Mouse (Mus musculus): ENCODE data around the gene Il17rd.

Il17rd gene

DNA sequence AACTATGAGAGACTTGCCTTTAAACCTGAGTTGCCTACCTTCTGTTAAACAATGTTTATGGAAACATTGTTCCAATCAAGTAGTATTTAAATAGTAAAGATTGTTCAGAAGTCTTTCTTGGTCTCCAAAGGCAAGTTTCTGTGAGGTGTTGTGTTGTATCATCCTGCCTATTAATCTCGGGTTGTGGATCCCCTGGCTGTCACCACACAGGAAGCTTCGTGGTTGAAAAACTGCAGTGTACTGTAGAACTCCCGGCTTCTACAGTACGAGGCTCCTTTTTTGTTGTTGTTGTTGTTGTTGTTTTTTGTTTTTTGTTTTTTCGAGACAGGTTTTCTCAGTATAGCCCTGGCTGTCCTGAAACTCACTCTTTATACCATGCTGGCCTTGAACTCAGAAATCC is 46.7 kb downstream of the Il17rd start:
- DNase-seq (ENCODE audit: low read depth, low spot score): no peak

DNA sequence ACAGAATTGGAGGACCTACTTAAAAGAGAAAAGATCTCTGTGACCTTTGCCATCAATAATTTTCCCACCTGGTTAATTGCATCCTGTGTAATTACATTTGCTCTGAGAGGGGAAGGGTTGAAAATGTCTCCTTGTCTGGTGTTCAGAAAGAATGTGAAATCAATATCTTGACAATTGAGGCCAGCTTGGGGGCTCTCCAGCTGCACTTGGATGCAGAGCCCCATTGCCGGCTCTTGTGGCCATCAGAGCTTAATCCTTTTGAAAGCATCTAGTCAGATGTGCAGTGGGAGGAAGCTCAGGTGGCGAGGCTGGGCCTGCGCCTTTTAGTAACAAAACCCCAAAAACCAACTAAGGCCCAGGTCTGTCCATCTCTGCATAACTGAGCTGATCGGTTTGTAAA is 47.3 kb downstream of the Il17rd start:
- no peak for DNase-seq (ENCODE audit: low read depth, low spot score)

DNA sequence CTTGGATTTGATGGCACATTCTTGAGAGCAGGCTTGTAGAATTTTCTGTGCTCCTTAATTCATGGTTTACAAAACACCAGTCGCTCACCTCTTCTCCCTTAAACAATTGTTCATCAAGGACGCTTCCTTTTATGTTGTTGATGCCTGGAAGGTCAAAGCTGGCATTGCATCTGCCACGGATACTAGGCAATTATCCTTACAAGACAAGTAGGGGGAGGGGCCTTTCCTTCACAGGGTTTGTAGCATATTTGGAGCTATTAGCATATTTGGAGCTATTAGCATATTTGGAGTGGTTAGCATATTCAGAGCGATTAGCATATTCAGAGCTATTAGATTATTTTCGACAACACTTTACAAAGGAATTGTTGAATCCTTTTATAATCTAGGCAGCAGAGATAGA is 55.5 kb downstream of the Il17rd start:
- DNase-seq (ENCODE audit: low read depth, low spot score): peak; percentile 91

DNA sequence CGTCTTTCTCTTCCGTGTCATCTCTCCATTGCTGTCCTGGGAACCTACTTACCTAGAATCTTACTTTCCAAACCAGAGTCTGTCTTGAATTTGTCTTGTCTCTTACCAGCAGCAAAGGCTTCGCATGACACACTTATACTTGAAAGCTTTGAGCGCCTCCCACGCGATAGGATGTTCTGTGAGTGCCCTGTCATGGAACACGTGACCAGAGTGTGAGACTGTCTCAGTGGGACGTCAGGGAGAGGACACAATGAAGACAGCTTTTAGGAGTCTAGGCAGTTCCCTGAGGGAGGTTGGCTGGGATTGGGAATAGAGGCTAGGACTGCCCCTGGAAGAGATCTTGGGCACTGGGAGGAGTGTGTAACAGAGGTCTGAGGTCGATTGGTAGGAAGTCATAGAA is 57.4 kb downstream of the Il17rd start:
- DNase-seq (ENCODE audit: low read depth, low spot score): peak; percentile 83

DNA sequence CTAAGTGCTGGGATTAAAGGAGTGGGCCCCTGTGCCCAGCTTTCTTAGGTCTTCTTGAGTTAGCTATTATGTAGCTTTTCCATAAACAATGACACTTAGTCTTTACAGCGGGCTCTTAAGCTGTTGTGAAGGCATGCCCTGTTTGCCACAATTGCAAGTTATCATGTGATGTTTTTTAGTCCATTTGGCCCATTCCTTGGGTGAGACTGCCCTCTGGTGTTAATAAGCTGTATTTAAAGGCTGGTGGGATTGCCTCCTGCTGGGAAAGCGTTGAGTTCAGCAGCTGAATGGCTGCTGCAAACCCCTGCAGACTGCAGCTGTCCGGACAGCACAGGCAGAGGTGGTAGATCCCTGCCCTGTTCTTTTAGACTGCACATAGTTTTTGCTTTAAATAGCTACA is 58.0 kb downstream of the Il17rd start:
- DNase-seq (ENCODE audit: low read depth, low spot score): peak; percentile 86

DNA sequence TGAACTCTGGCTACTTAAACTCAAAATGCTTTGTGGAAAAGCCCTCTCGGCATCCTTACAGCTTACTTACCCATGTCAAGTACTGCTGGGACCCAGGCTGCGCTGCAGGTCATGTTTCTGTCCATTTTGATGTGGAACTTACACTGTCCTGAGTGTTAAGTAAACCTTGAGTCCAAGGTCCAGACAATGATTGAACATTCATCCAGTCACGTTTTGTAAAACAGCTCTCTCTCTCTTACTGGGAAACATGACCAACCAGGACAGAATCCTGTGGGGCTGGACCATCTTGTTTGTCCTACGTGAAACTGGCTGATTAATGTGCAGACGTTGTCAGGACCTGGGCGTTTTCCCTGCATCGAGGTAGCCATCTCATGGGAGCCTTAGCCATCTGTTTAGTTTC is 63.0 kb downstream of the Il17rd start:
- DNase-seq (ENCODE audit: low read depth, low spot score): no peak

DNA sequence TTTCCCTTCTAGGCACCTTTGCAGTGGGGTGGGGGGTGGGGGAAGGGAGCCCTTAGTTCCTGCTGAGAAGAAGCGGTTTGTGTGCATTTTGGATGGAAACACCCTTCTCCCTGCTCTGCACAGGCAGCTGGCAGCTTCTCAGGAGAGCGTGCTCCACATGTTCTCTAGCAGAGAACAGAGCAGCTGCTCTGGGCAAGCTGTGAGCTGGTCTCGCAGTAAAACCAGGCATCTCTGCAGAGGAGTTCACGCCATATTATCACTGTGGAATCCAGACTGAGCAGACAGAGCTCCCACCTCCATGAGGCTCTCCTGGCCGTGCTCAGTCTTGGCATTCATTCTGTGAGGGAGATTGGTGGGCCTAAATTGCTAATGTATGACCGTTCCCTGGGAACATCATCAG is 64.0 kb downstream of the Il17rd start:
- DNase-seq (ENCODE audit: low read depth, low spot score): no peak

DNA sequence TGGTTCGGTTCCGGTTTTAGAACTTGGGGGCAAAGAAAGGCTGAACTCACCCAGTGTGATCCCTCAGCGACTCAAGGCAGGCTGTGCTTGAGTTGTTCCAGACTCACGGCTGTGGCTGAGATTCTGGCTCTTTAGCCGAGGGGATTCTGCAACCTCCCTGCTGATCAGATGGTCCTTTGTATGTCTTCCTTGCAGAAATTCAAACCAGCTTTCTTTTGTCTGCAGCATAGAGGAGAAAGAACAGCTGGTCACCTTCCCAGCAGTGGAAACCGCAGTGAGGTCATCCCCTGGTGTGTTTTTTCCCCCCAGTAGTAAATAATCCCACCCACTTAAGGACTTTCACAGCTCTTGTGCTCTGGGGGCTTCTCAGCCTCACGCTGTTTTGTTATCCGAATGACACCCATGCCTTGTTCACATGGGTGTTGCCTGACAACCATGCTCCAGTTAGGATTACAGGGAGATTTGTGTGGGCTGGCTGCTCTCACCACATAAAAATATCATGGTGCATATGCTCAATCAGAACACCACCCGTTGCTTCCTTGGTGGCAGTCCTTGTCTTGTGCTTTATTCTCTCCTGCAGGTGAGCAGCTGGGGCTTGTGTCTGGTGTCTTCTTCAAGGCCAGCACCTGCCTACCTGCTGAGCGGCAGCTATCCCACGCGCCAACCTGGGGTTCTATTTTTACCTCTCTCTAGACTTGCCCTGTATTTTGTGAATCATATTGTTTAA is 67.2 kb downstream of the Il17rd start:
- peak; percentile 40 for DNase-seq (ENCODE audit: low read depth, low spot score)

DNA sequence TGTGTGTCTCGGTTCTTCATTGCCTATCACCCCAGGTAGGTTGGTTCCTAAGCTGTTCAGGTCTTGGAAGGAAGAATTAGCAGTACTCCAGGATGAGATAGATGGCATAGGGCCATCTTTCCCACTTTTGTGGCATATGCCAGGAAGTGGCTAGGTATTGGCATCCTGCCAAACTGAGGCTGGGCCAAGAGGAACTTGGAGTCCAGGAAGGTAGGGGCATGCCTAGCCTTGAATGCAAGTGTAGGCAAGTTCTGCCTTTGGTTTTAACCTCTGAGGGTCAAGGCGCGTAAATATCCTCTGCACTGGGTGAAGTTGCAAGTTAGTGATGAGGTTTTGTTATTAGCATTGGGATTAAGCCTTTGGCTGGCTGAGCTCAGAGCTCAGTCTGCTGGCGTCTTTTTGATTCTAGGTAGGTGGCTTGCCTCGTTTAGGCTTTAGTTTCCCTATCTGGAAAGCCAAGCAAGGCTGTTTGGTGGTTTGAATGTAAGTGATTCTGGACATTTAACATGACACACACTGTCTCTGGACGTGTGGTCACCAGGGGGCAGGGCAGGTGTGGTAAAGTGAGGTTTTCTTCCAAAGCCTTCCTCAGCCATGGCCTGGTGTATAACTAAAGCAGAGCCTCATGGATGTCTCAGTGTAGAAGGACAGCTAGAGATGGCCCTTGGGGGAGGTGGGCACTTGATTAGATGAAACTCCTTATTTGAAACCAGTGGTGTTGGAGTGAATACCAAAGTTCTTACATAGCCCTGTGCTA is 70.2 kb downstream of the Il17rd start:
- no peak for DNase-seq (ENCODE audit: low read depth, low spot score)

DNA sequence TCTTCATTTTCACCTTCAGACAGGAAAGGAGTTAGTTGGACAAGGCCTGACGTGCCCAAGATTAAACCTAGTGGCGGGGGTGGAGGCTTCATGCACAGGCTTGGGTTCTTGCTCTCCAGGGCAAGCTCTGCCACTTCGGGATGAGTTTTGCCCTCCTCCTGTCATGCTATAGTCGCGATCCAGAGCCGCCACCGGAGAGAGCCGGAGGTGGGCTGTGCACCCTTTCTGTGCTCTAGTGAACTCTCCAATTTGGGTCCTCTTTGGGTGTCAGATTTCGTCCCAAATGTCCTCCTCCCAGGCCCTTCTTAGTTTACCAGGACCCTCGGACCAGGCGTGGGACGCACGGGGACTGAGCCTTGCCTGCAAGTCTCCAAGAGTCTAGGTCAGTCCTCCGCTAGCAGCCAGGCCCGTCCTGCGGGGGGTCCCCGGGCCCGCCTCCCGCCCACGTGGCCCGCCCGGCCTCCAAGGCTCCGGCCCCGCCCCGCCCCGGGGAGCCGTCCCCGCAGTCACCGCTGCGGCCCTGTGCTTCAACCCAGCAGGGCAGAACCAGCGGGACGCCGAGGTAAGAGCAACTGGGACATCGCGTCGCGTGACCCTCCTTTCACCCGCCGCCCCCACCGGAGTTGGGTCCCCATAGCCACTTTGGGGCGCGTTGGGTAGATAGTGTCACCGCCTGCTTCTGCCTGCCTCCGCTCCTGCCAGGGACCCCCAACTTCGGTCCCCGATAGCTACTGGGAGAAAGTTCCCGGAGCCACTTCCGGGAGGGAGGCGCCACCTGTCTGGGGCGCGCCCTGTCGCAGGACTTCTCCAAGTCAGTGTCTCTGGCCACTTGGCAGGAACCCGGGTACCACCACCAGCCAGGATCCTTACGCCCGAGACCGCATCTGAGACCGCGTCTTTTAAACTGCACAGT is 75.9 kb downstream of the Il17rd start, which contains the start of gene Arhgef3:
TSS of gene Arhgef3 (plus strand) at position 538 of the 913 bp plus-strand sequence.
- peak; percentile 40 for DNase-seq (ENCODE audit: low read depth, low spot score)

DNA sequence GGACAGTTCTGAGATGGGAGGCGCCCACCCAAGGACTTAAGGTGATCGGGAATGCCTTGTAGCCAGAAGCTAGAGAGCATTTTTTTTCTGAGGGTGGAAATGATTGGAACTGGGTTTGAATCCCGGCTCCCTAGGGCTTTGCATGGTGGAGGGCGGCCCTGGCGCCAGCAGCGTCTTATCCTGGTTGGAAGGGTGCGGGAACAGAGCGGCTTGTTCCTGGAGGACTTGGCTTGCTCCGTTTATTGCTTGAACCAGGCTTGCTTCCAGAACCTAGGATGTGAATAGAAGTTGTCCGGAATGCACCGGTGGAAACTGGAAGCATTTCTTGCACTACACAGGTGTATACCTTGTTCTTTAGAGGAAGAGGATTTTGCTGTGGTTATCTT is 76.5 kb downstream of the Il17rd start:
- no peak for DNase-seq (ENCODE audit: low read depth, low spot score)

DNA sequence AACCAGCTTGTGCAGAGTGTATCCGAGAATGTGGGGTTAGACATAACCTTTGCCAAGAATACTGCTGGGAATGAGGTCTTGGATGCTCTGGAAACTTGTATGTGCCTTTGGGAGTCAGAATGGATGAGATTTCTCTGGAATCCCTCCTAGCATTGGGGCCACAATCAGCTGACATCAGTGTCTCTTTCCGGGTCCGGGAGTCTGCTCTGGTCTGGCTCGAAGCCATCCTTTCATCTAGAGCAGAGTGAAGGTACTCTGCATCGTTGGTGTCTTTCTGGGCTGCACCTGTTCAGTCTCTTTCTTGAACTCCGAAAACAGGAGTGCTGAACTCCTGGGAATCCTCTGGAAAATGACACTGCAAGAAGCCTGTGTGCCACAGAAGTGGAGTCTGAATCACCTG is 77.2 kb downstream of the Il17rd start:
- DNase-seq (ENCODE audit: low read depth, low spot score): no peak

DNA sequence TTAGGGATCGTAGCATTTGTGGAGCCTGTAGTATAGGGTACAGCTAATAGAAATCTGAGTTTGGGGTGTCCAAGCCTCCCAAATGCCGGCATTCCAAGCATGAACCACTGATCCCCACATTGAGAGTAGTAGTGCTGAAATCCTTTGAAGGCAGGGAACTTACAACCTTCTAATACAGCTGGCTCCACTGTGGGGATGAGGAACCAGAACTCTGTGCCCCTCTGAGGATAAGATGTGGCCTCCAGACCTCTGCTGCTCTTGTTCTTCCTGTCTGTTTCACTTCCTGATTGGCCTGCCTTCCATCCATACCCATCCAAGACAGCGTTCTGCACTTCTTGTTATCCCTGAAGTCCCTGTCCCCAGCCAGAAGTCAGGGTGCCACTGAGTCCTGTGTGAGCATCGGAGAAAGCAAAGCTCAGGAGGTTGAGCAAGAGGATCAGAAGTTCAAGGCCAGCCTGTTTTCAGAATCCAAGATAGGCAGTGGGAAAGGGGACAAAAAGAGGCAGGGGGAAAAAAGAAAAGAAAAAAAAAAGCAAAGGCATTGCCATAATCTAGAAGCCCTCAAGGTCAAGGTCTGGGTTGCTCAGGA is 77.9 kb downstream of the Il17rd start:
- DNase-seq (ENCODE audit: low read depth, low spot score): no peak

DNA sequence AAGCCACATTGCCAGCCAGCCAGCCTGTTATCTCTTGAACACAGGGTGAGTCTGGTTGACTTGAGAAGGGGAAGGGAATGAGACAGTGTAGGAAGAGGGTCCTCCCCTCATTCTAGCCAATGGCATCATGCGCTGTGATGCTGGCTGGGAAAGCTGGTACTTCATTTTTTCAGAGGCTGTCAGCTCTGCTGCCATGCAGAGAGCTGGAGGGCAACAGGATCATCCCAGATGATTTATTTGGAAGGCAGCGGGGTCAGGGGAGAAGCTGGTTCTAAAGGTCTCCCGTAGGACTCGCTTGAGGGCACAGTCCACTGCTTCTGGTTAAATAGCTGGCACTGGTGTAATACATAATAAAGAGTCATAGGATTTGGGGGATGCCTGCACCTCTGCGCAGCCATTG is 79.8 kb downstream of the Il17rd start:
- DNase-seq (ENCODE audit: low read depth, low spot score): no peak

DNA sequence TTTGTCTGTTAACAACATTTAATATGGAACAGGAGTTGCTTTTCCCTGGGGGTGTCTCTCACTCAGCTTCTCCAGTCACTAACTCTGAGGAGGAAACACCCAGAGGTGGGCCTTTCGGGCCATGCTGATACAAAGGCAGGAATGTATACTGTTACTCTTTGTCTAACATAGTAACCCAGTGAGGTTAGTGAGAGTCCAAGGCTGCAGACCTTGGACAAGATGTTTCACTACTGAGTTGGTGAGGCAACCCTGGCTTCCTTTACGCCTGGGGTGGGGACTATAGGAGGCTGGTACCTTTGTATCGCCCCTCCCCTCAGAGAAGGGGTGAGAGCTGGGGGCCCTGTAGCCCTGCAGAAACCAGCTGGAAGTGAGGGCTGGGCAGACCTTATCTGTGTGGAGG is 83.9 kb downstream of the Il17rd start:
- no peak for DNase-seq (ENCODE audit: low read depth, low spot score)

DNA sequence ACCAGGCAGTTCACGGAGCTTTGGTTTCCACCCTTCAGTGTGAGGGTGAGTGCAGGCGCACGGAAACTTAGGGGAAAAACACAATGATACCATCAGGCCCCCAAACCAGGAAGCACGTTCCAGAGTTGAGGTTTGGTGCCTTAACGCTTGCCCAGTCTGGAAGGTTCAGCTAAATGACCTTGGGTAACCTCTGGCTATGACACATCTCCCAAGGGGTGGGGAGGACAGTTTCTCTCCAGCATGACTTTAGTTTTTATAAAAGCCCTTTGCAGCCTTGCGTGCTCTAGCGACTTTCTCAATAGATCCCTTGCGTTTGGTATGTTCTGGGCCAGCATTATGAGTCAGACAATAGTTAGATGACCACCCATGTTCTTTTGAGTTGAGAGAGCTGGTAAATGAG is 84.8 kb downstream of the Il17rd start:
- no peak for DNase-seq (ENCODE audit: low read depth, low spot score)

DNA sequence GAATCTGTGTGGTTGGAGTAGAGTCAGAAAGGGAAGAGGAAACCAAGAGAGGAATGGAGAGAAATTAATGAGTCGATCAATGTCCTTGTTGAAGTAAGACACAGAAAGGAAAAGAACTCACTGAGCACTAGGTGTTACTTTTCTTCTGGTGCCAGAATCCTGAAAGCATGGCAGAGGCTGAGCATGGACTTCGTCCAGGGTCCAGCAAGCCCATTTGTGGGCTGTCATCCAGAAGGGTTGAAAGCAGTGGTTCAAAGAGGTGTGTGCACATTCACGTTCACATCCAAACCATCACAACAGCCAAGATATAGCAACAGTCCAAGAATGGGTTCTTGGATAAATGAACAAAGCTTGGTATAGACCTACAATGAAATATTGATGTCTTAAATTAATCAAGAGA is 91.3 kb downstream of the Il17rd start:
- DNase-seq (ENCODE audit: low read depth, low spot score): no peak

DNA sequence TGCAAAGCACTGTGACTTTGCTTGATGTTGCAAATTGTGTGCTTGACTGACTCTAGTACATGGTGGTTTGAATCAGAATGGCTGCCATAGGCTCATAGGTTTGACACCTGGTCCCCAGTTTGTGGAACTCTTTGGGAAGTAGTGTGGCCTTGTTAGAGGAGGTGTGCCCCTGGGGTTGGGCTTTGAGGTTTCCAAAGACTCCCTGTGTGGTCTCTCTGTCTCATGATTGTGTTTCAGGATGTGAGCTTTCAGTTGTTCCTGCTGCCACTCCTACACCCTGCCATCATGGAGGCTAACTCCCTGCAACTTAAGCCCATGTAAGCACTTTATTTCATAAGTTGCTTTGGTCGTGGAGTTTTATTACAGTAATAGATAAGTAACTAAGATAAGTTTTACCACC is 91.9 kb downstream of the Il17rd start:
- peak; percentile 84 for DNase-seq (ENCODE audit: low read depth, low spot score)

DNA sequence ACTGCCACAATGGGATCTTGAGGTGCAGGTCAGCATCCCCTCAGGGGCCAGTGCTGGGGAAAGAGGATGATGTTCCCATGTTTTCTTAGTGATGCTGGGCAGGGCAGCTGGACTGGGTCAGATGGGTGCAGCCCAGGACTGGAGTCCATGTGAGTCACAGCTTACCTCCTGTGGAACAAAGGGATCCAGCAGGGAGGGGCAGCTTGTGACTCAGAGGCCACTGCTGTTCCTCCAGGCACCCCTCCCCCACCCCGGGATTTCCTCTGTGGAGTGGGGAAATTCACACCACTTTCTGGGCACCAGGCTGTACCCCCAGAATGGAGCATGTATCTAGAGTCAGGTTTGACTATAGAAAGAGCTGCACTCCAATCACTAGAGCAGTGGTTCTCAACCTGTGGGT is 92.8 kb downstream of the Il17rd start:
- no peak for DNase-seq (ENCODE audit: low read depth, low spot score)

DNA sequence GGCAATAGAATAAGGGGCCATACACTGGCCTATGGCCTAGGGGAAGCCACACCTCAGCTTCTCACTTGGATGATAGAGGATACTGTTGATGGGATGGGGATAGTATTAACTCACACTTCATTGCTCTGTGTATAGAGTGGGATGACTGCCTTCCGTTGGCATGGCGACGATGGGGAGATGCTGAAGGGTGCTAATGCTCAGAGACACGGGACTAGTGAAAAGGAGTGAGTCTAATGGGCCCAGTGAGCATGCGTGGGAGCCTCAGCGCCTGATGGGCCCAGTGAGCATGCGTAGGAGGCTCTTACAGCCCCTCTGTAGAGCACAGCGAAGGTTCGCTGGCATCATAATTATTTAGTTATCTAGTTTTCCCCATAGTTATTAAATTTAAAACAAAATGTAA is 100.2 kb downstream of the Il17rd start:
- DNase-seq (ENCODE audit: low read depth, low spot score): peak; percentile 31

DNA sequence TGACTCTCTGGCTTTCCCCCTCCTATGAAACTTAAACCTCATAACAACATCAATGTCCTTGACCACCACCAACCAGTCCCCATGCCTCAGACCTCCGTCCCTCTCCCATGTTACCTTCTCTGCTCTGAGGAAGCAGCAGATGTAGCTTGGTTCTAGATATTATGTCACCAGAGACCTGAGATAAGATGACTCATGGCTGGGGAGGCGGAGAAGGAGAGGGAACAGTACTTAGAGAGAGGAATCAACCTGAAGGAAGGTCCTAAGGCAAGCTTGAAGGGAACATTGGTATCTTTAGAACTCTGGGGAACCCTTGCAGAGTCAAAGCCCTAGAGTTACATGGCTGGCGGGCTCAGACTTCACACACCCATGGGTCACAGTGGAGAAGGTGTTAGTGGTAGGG is 101.2 kb downstream of the Il17rd start:
- no peak for DNase-seq (ENCODE audit: low read depth, low spot score)

DNA sequence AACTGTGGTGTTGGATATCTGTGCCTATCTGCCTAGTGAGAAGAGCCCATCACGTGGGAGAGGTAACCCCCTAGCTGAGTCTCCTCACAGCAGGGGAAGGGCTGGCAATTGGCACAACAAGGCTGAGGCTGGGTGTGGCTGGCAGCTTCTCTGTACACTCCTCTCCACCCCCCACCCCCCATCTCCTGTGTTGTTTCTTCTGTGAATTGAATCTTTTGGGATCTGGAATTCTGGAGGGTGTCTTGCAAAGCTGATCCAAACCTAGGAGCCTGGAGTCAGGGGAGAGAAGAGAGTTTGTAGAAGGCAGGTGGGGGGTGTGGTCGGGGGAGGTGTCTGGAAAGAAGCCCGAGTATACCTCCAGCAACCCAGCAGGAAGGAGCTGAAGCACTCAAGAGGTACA is 102.7 kb downstream of the Il17rd start:
- DNase-seq (ENCODE audit: low read depth, low spot score): peak; percentile 84

All from R1 (cell line).